Mouse (Mus musculus): ENCODE results near the gene Trmt11. TPM values are rescaled to one million over a fixed set of nuclear protein-coding genes. Genes with fewer than 3 reads are reported as not detected.

Gene Trmt11
- polyA plus RNA-seq, 1 experiment from 2014 or later, result 23.7 TPM

DNA sequence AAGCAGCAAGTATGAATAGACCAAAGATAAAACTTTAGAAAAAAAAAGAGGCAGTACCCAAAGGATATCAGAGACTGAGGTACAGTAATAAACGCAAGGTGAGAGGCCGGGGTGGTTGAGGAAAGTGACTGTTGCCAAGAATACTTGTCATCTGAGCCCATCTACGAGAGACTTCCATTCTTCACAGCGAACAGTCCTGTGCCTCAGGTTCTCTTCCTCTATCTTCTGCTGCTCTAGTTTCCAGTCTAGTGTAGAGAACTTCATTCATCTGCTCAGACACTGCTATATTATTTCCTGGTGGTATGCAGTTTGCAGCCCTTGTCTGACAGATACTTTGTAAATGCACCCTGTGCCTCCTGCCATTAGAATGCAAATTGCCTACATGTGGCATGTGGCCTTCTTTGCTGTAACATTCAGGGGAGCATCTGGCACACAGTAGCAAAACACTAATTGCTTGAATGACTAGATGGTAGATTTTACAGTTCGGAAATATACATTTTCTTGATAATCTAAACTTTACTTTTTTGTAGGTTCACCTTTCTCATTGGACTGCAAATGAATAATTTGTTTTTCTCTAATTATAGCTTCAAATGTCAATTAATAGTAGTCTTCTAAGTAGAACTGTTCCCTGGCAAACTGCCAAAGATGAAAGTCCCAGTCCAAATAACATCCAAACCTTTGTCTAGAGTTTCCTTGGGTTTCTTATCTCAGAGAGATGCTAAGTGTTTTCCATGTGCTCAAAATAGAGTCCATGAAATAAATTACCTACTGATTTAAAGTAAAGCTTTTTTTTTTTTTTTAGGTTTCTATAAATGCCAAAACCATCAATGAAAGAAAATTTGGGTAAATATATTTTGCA lies 23.8 kb upstream of the Trmt11 start:
- Histone ChIP-seq H3K4me2 (ENCODE audit: low read depth, low read length) (no peak overlapping the region), H3K27ac (ENCODE audit: low read depth, low read length) (no peak overlapping the region), H3K36me3 (ENCODE audit: control insufficient read depth, insufficient read depth, low read length) (no peaks in the 10 kb centered on the region), H3K4me1 (ENCODE audit: control insufficient read depth, insufficient read depth, low read length) (no peaks in the 10 kb centered on the region), H3K4me3 (ENCODE audit: low read depth, low read length) (no peak overlapping the region), H3K9ac (replicated peaks; ENCODE audit: low read depth, low read length) (no peak overlapping the region), H3K27me3 (ENCODE audit: control insufficient read depth, insufficient read depth, low read length) (no peaks in the 10 kb centered on the region), H3K9me3 (ENCODE audit: control insufficient read depth, low read length) (no peaks in the 10 kb centered on the region)
- 65% methylated on average over 5 of the region's 5 CpGs for WGBS
- ATAC-seq (ENCODE audit: low read depth), result peak; percentile 64; the same call in 1 of the 2 replicates

DNA sequence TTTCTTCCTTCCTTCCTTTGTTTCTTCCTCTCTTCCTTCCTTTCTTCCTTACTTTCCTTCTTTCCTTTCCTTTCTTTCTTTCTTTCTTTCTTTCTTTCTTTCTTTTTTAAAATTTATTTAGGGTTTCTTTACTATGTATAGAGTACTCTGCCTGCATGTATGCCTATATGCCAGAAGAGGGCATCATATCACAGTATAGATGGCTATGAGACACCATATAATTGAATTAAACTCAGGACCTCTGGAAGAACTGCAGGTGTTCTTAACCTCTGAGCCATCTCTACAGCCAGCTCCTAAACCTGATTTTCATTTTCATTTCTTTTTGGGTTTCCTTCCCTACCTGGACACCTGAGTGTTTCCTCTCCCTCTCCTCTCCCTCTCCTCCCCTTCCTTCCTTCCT lies 22.4 kb upstream of the Trmt11 start:
- H3K9ac ChIP-seq (replicated peaks; ENCODE audit: low read depth, low read length), result no peak overlapping the region
- no peaks in the 10 kb centered on the region for H3K27me3 ChIP-seq (ENCODE audit: control insufficient read depth, insufficient read depth, low read length)
- ATAC-seq (ENCODE audit: low read depth), result no peak
- no peaks in the 10 kb centered on the region for H3K36me3 ChIP-seq (ENCODE audit: control insufficient read depth, insufficient read depth, low read length)
- H3K4me2 ChIP-seq (ENCODE audit: low read depth, low read length), result no peak overlapping the region
- no peak overlapping the region for H3K27ac ChIP-seq (ENCODE audit: low read depth, low read length)
- no peaks in the 10 kb centered on the region for H3K4me1 ChIP-seq (ENCODE audit: control insufficient read depth, insufficient read depth, low read length)
- no peak overlapping the region for H3K4me3 ChIP-seq (ENCODE audit: low read depth, low read length)
- H3K9me3 ChIP-seq (ENCODE audit: control insufficient read depth, low read length), result no peaks in the 10 kb centered on the region

DNA sequence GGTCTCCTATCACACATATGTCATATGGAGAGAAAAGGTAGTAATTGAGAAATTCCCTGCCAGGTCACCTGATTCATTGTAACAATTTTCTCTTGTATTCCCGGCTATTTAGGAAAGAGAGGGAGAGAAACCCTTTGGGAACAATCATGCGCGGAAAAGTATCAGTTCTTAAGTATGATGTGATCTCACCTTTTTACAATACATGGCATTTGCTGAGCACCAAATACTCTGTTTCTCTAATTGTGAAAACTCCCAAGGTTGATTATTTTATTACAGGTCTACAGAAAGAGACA lies 18.3 kb upstream of the Trmt11 start:
- 38% methylated on average over 3 of the region's 3 CpGs for WGBS
- peak overlapping the region; percentile 47 for H3K4me3 ChIP-seq (ENCODE audit: low read depth, low read length)
- no peaks in the 10 kb centered on the region for H3K9me3 ChIP-seq (ENCODE audit: control insufficient read depth, low read length)
- no peak for ATAC-seq (ENCODE audit: low read depth)
- H3K27ac ChIP-seq (ENCODE audit: low read depth, low read length), result peak overlapping the region; percentile 80; the same call in 1 of the 2 replicates
- H3K27me3 ChIP-seq (ENCODE audit: control insufficient read depth, insufficient read depth, low read length), result no peaks in the 10 kb centered on the region
- no peaks in the 10 kb centered on the region for H3K4me1 ChIP-seq (ENCODE audit: control insufficient read depth, insufficient read depth, low read length)
- H3K4me2 ChIP-seq (ENCODE audit: low read depth, low read length), result peak overlapping the region; percentile 42
- no peaks in the 10 kb centered on the region for H3K36me3 ChIP-seq (ENCODE audit: control insufficient read depth, insufficient read depth, low read length)
- no peak overlapping the region for H3K9ac ChIP-seq (replicated peaks; ENCODE audit: low read depth, low read length)

DNA sequence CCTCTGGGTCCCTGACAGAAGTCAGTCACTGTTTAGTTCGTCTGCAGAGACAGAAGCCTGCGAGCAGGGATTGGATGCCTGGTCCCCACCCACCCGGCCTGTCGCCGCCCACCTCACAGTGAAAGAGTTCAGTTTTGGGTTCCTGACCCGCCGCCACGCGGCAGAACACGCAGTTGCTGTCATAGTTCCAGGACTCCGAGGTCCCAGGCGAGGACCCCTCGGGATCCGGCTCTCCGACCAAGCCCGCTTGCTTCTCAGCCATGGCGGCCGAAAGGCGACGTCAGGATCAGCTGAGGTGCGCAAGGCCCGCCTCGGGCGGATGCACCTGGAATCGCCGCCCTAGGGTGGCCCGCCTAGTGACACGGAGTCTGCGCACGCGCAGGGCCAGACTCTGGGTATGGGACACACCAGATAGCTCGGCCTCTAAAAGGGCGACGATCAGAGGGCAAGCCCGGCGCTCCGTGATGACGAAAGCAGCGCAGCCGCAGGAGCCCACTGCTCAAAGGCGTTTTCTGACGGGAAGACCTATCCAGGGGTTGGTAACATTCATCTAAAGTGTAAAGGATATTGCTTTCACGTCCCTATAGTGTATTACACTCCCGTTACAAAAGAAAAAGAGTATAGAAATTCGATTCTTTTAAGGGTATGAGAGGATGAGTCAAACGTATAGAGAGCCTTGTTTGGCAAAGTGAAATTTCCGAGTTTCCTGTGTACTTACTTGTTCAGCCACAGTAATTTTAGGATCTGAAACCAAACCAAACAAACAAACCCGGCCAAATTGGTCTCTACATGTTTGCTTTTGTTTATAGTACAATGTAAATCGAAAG lies 17.8 kb upstream of the Trmt11 start:
- no peaks in the 10 kb centered on the region for H3K27me3 ChIP-seq (ENCODE audit: control insufficient read depth, insufficient read depth, low read length)
- peak overlapping the region; percentile 51 for H3K9ac ChIP-seq (replicated peaks; ENCODE audit: low read depth, low read length)
- no peaks in the 10 kb centered on the region for H3K9me3 ChIP-seq (ENCODE audit: control insufficient read depth, low read length)
- H3K27ac ChIP-seq (ENCODE audit: low read depth, low read length), result peak overlapping the region; percentile 80
- H3K4me1 ChIP-seq (ENCODE audit: control insufficient read depth, insufficient read depth, low read length), result no peaks in the 10 kb centered on the region
- H3K4me3 ChIP-seq (ENCODE audit: low read depth, low read length), result peak overlapping the region; percentile 47
- WGBS, result 2% methylated on average over 49 of the region's 49 CpGs
- H3K4me2 ChIP-seq (ENCODE audit: low read depth, low read length), result peak overlapping the region; percentile 42
- ATAC-seq (ENCODE audit: low read depth), result peak; percentile 100
- H3K36me3 ChIP-seq (ENCODE audit: control insufficient read depth, insufficient read depth, low read length), result no peaks in the 10 kb centered on the region

DNA sequence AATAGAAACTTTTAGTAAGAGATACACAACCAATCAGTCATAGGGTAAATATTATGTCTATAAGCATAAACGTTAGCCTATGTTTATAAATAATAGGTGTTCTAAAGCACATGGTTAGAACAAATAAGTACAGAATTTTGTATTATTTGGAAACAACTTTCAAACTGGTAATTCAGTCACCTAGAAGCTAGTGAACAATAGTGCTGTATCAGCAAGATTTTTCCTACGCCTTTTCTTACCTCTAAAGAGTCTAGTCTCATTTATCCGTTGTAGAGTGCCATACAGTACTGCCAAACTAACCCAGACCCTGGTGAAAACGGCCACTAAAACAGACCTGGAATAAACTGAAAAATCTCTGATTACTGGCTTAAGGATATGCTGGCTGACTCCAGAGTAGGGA lies 12.5 kb upstream of the Trmt11 start:
- Histone ChIP-seq H3K4me1 (ENCODE audit: control insufficient read depth, insufficient read depth, low read length) (no peaks in the 10 kb centered on the region), H3K9ac (replicated peaks; ENCODE audit: low read depth, low read length) (no peak overlapping the region), H3K4me2 (ENCODE audit: low read depth, low read length) (no peak overlapping the region), H3K36me3 (ENCODE audit: control insufficient read depth, insufficient read depth, low read length) (0 out of 2 replicates have a peak, but pooled peaks cover 6% of the 10 kb centered on the region), H3K9me3 (ENCODE audit: control insufficient read depth, low read length) (no peaks in the 10 kb centered on the region), H3K27me3 (ENCODE audit: control insufficient read depth, insufficient read depth, low read length) (no peaks in the 10 kb centered on the region), H3K27ac (ENCODE audit: low read depth, low read length) (no peak overlapping the region), H3K4me3 (ENCODE audit: low read depth, low read length) (no peak overlapping the region)
- WGBS, result 88% methylated on average over 4 of the region's 4 CpGs
- no peak for ATAC-seq (ENCODE audit: low read depth)

DNA sequence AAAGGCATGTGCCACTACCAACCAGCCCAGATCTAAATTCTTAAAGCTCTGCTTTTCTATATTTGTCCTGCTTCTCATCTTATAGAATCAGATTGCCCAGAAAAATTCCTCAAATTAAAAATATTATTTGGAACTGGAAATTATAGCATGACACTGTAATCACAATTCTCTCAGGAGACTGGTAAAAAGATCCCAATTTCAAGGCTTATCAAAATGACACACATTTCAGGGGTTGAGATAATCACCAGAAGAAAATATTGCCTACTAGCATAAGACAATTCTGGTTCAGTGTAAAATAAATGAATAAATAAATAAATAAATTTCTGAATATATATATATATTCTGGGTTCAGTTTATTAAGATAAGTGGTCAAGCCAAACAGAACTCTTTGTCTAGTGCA lies 9.1 kb upstream of the Trmt11 start:
- no peaks in the 10 kb centered on the region for H3K27me3 ChIP-seq (ENCODE audit: control insufficient read depth, insufficient read depth, low read length)
- H3K9ac ChIP-seq (replicated peaks; ENCODE audit: low read depth, low read length), result no peak overlapping the region
- no peak overlapping the region for H3K4me2 ChIP-seq (ENCODE audit: low read depth, low read length)
- H3K27ac ChIP-seq (ENCODE audit: low read depth, low read length), result no peak overlapping the region
- no peaks in the 10 kb centered on the region for H3K9me3 ChIP-seq (ENCODE audit: control insufficient read depth, low read length)
- no peaks in the 10 kb centered on the region for H3K4me1 ChIP-seq (ENCODE audit: control insufficient read depth, insufficient read depth, low read length)
- H3K4me3 ChIP-seq (ENCODE audit: low read depth, low read length), result no peak overlapping the region
- H3K36me3 ChIP-seq (ENCODE audit: control insufficient read depth, insufficient read depth, low read length), result 0 out of 2 replicates have a peak, but pooled peaks cover 6% of the 10 kb centered on the region
- ATAC-seq (ENCODE audit: low read depth), result no peak

DNA sequence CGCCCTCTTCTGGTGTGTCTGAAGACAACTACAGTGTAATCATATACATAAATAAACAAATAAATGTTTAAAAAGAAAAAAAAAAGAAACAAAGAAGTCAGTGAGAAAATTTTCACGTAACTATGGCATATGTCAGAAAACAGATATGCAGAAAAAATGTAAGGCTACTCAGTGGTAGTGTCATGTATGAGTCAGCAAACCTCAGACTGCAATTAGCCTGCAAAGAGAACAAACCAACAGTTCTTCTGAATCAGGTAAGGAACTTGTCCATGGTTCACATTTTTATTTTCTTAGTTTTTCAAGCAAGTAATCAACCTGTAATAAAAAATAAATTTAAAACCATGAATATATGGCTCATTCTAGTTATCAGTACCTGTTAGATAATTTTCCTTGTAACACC lies 7.6 kb upstream of the Trmt11 start:
- ATAC-seq (ENCODE audit: low read depth), result no peak
- WGBS, result 74% methylated on average over 2 of the region's 2 CpGs
- H3K9ac ChIP-seq (replicated peaks; ENCODE audit: low read depth, low read length), result no peak overlapping the region
- H3K9me3 ChIP-seq (ENCODE audit: control insufficient read depth, low read length), result no peaks in the 10 kb centered on the region
- no peak overlapping the region for H3K4me2 ChIP-seq (ENCODE audit: low read depth, low read length)
- no peaks in the 10 kb centered on the region for H3K4me1 ChIP-seq (ENCODE audit: control insufficient read depth, insufficient read depth, low read length)
- no peak overlapping the region for H3K27ac ChIP-seq (ENCODE audit: low read depth, low read length)
- no peak overlapping the region for H3K4me3 ChIP-seq (ENCODE audit: low read depth, low read length)
- no peaks in the 10 kb centered on the region for H3K27me3 ChIP-seq (ENCODE audit: control insufficient read depth, insufficient read depth, low read length)
- 0 out of 2 replicates have a peak, but pooled peaks cover 6% of the 10 kb centered on the region for H3K36me3 ChIP-seq (ENCODE audit: control insufficient read depth, insufficient read depth, low read length)

DNA sequence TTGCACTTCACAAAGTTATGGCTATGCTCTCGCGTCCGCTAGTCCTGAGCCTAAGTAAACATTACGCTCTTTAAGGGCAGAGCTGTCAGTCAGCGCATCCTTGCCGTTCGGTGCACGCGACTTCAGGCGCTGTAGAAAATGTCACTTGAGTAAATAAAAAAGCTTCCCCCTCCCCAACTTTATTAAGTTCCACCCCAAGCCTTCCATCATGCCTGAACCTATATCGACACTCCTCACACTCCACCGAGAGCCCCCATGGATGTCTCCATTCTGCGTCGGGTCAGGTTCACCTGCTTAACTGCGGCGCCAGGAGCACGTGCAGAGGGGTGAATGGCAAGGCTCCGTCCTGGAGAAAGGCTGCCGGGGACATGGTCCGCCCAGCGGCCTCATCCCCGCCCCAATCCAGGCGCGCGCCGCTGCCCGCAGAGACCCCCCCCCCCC lies 435 bp downstream of the Trmt11 start:
- ATAC-seq (ENCODE audit: low read depth), result peak; percentile 87
- Histone ChIP-seq H3K27ac (ENCODE audit: low read depth, low read length) (peak overlapping the region; percentile 65), H3K9me3 (ENCODE audit: control insufficient read depth, low read length) (no peaks in the 10 kb centered on the region), H3K36me3 (ENCODE audit: control insufficient read depth, insufficient read depth, low read length) (peaks cover 8% of the 10 kb centered on the region), H3K27me3 (ENCODE audit: control insufficient read depth, insufficient read depth, low read length) (no peaks in the 10 kb centered on the region), H3K4me2 (ENCODE audit: low read depth, low read length) (peak overlapping the region; percentile 88), H3K4me1 (ENCODE audit: control insufficient read depth, insufficient read depth, low read length) (peaks cover 11% of the 10 kb centered on the region; the same call in 1 of the 2 replicates), H3K4me3 (ENCODE audit: low read depth, low read length) (peak overlapping the region; percentile 68), H3K9ac (replicated peaks; ENCODE audit: low read depth, low read length) (peak overlapping the region; percentile 78)
- under 1% methylated on average over 21 of the region's 27 CpGs for WGBS

DNA sequence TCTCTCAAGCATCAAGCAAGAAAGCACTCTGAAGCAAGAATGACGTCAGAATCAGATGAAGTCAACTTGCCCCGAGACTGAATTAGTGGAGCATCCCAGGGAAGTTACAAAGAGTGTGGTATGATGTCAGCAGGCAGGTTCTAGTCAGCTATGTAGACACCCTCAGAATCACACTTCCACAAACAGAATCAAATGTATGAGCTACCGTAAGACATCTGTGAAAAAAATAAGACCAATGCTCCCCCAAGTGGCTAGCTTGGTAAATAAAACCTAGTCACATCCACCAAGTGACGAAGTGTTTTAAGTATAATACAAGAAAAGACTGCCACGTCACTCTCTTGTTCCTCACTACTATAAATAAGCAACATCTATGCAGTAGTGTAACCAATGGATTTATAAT lies 13.5 kb downstream of the Trmt11 start:
- no peak for ATAC-seq (ENCODE audit: low read depth)
- H3K36me3 ChIP-seq (ENCODE audit: control insufficient read depth, insufficient read depth, low read length), result no peaks in the 10 kb centered on the region; the same call in 1 of the 2 replicates
- H3K9me3 ChIP-seq (ENCODE audit: control insufficient read depth, low read length), result no peaks in the 10 kb centered on the region
- H3K27me3 ChIP-seq (ENCODE audit: control insufficient read depth, insufficient read depth, low read length), result no peaks in the 10 kb centered on the region
- no peak overlapping the region for H3K27ac ChIP-seq (ENCODE audit: low read depth, low read length)
- H3K4me3 ChIP-seq (ENCODE audit: low read depth, low read length), result no peak overlapping the region
- no peak overlapping the region for H3K4me2 ChIP-seq (ENCODE audit: low read depth, low read length)
- H3K9ac ChIP-seq (replicated peaks; ENCODE audit: low read depth, low read length), result no peak overlapping the region
- H3K4me1 ChIP-seq (ENCODE audit: control insufficient read depth, insufficient read depth, low read length), result no peaks in the 10 kb centered on the region
- 68% methylated on average over 5 of the region's 5 CpGs for WGBS

Data from neural tube, embryonic 14.5 days (tissue).